Mouse (Mus musculus) heart, adult 2 months (tissue): Measurements from ENCODE around the gene P4ha3.

Source experiments
- CTCF ChIP-seq: fragments of 200-600 bp; IDR thresholded peaks from 2 replicates; pipeline ENCODE4 v1.8.1; 2022; ENCODE audit warnings: antibody characterized with exemption, mild to moderate bottlenecking, moderate library complexity
- EP300 ChIP-seq: fragments of 200-500 bp; IDR thresholded peaks from 2 replicates; pipeline ENCODE4 v1.6.1; 2011; ENCODE audit warnings: low read depth, low read length, control low read depth; ENCODE audit not compliant: insufficient read depth
- POLR2A ChIP-seq: fragments of 200-500 bp; IDR thresholded peaks from 2 replicates; pipeline ENCODE4 v1.6.1; 2011; ENCODE audit warnings: mild to moderate bottlenecking, low read depth, low read length, control low read depth; ENCODE audit not compliant: insufficient read depth

- no peak for TF ChIP-seq CTCF
- no peak for TF ChIP-seq POLR2A
- TF ChIP-seq EP300: no peak
Observed at GRCm38 (mm10) chr7:100272369-100272768, 13.0 kb upstream of the P4ha3 start.
